Mouse (Mus musculus) midbrain, embryonic 13.5 days (tissue): Measurements from ENCODE around the gene Ahnak2. TPM values are rescaled to one million over a fixed set of nuclear protein-coding genes. Genes with fewer than 3 reads are reported as not detected.

Experiments used
- ATAC-seq: fragments of 200-750 bp; cut with Nextera tagmentation; 2 replicates; pipeline ENCODE4 v1.8.0; 2017; ENCODE audit warnings: mild to moderate bottlenecking, moderate TSS enrichment, moderate library complexity
- H3K27ac ChIP-seq: fragments of 300-500 bp; sonication (generic); 2 replicates; pipeline ENCODE4 v1.5.1; 2015; ENCODE audit warnings: inconsistent platforms, mild to moderate bottlenecking, moderate library complexity
- H3K27me3 ChIP-seq: fragments of 300-500 bp; sonication (generic); 2 replicates; pipeline ENCODE4 v1.6.1; 2015; ENCODE audit warnings: mild to moderate bottlenecking, inconsistent platforms
- H3K36me3 ChIP-seq: fragments of 300-500 bp; sonication (generic); 2 replicates; pipeline ENCODE4 v1.6.1; 2015; ENCODE audit warnings: mild to moderate bottlenecking, inconsistent platforms
- H3K4me1 ChIP-seq: fragments of 300-500 bp; sonication (generic); replicated peaks from 2 replicates; pipeline ENCODE4 v1.6.1; 2015; ENCODE audit warnings: inconsistent platforms
- H3K4me2 ChIP-seq: fragments of 300-500 bp; sonication (generic); replicated peaks from 2 replicates; pipeline ENCODE4 v1.6.1; 2015; ENCODE audit warnings: moderate library complexity, mild to moderate bottlenecking, inconsistent platforms
- H3K4me3 ChIP-seq: fragments of 300-500 bp; sonication (generic); replicated peaks from 2 replicates; pipeline ENCODE4 v1.5.1; 2015; ENCODE audit warnings: mild to moderate bottlenecking, inconsistent platforms
- H3K9ac ChIP-seq: fragments of 300-500 bp; sonication (generic); replicated peaks from 2 replicates; pipeline ENCODE4 v1.6.1; 2015; ENCODE audit warnings: mild to moderate bottlenecking, inconsistent platforms
- H3K9me3 ChIP-seq: fragments of 300-500 bp; sonication (generic); 2 replicates; pipeline ENCODE4 v1.6.1; 2016; ENCODE audit warnings: mild to moderate bottlenecking, inconsistent platforms
- WGBS: fragments of 180-500 bp; shearing (Covaris S2); methylation state at CpG from one replicate; pipeline ENCODE4 v1.1.7; 2015; 5-methylcytosine and 5-hydroxymethylcytosine counted together
- polyA plus RNA-seq: library from polyadenylated mRNA; unstranded; fragments of >200 nt; fragmentation: Nextera tagmentation; extraction: Ambion mirVana; gene quantifications from 2 replicates; pipeline ENCODE4 v1.2.1, GENCODE M21; 2015

The Ahnak2 gene
- polyA plus RNA-seq, 1 experiment from 2014 or later: 0.31 TPM

DNA sequence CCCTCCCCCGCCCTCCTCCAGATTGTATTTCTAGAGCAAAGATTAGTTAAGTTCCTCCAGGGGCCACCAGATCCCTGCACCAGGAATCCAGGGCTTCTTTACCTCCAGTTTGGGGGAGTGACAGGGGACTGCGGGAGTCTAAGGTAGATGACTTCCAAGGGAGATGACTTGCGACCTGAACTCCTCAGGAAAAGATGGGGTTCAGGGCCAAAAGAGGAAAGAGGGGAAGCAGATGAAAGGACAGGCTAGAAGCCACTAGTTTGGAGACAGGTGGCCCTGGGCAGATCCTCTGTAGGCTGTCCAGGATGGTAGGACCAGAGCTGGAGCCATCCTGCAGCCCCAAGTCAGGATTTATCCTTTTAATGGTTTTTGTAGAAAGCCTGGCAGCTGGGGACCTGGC lies 460 bp upstream of the Ahnak2 start:
- Histone ChIP-seq H3K4me2 (peak overlapping the region; percentile 100), H3K36me3 (no peaks in the 10 kb centered on the region), H3K9me3 (no peaks in the 10 kb centered on the region), H3K27me3 (peaks cover 56% of the 10 kb centered on the region), H3K27ac (no peak overlapping the region), H3K4me3 (no peak overlapping the region; the same call in 1 of the 2 replicates), H3K4me1 (peaks cover 10% of the 10 kb centered on the region), H3K9ac (no peak overlapping the region)
- no peak for ATAC-seq
- 30% methylated on average over 3 of the region's 3 CpGs for WGBS

DNA sequence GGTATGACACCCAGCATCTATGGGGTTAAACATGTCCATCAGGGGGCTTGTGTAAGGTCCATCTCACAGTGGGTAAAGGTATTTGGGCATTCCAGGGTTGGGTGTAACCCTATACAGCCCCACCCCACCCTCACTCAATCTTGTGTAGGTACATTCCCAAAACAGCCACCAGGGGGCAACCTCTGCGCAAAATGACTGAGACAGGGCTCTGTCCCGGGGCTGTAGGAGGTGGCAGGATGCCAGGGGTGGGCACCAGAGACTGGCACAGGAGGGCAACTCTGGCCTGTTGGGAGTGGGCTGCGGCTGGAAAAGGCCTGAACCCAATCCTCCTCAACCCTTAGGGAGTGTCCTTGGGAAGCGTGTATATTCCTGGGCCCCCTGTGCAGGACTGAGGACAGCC lies 2.0 kb downstream of the Ahnak2 start:
- Histone ChIP-seq H3K27ac (no peak overlapping the region), H3K4me3 (no peak overlapping the region), H3K9ac (no peak overlapping the region), H3K27me3 (peaks cover 46% of the 10 kb centered on the region), H3K4me2 (no peak overlapping the region), H3K36me3 (no peaks in the 10 kb centered on the region), H3K4me1 (peaks cover 12% of the 10 kb centered on the region), H3K9me3 (no peaks in the 10 kb centered on the region)
- WGBS: 13% methylated on average over 4 of the region's 4 CpGs
- peak; percentile 10; the same call in 1 of the 2 replicates for ATAC-seq

DNA sequence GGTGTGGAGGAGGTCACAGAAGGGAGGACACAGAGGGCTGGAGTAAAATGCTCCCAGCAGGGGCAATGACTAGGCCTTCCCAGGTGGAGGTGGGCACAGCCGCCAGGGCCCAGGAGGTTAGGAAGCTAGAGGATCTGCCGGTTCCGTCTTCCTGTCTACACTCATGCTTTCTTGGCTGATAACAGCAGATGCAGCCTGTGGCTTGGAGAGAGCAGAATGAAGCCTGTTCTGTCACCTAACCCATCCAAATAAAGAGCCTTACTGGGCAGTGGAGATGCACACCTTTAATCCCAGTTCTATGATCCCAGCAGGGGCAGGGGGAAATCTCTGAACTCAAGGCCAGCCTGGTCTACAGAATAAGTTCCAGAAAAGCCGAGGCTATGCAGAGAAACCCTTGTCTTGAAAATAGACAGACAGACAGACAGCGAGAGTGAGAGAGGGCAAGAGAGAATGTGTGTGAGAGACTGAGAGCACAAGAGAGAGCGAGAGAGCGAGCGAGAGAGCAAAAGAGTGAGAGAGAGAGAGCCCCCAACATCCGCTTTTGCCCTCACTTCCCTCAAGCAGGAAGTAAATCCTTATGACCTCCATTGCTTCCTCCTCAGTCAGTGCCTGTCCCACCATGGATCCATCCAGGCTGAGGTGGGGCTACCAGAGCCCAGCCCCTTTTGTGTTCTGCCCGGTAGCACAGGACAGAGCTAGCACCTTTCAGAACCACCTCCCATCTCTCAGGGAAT lies 3.1 kb downstream of the Ahnak2 start:
- Histone ChIP-seq H3K9ac (no peak overlapping the region), H3K27ac (no peak overlapping the region), H3K4me2 (no peak overlapping the region), H3K4me1 (peaks cover 14% of the 10 kb centered on the region), H3K27me3 (peaks cover 43% of the 10 kb centered on the region), H3K4me3 (no peak overlapping the region), H3K9me3 (no peaks in the 10 kb centered on the region), H3K36me3 (no peaks in the 10 kb centered on the region)
- WGBS: 84% methylated on average over 10 of the region's 10 CpGs
- ATAC-seq: no peak

DNA sequence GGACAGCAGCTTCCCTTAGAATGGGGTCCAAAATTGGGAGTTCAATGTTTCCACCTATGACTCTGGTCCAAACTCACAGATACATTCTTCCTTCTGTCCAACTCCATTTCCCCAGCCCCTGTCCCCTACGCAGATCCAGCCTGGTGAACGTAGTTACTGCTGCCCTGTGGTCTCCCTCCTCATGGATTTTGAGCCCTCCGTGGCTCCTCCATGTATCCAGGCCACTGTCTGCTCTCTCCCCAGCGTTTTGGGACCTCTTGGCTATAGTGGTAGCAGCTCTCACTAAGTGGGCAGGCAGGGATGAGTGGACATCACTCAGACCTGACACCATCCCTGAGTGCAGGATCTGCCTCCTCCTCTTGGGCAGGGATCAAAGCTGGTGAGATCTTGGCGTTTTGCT lies 3.7 kb downstream of the Ahnak2 start:
- Histone ChIP-seq H3K4me2 (no peak overlapping the region), H3K9me3 (no peaks in the 10 kb centered on the region), H3K36me3 (no peaks in the 10 kb centered on the region), H3K4me1 (peaks cover 19% of the 10 kb centered on the region), H3K27ac (no peak overlapping the region), H3K9ac (no peak overlapping the region), H3K4me3 (no peak overlapping the region), H3K27me3 (peaks cover 38% of the 10 kb centered on the region)
- no peak for ATAC-seq
- WGBS: 77% methylated on average over 5 of the region's 5 CpGs

GRCm38 (mm10) chr12:112798332-112798681 lies 4.2 kb downstream of the Ahnak2 start:
- no peak overlapping the region for H3K4me2 ChIP-seq
- H3K4me1 ChIP-seq: peaks cover 19% of the 10 kb centered on the region
- H3K27ac ChIP-seq: no peak overlapping the region
- ATAC-seq: no peak
- no peaks in the 10 kb centered on the region for H3K9me3 ChIP-seq
- peaks cover 34% of the 10 kb centered on the region for H3K27me3 ChIP-seq
- no peak overlapping the region for H3K9ac ChIP-seq
- no peak overlapping the region for H3K4me3 ChIP-seq
- 54% methylated on average over 5 of the region's 5 CpGs for WGBS
- H3K36me3 ChIP-seq: no peaks in the 10 kb centered on the region

DNA sequence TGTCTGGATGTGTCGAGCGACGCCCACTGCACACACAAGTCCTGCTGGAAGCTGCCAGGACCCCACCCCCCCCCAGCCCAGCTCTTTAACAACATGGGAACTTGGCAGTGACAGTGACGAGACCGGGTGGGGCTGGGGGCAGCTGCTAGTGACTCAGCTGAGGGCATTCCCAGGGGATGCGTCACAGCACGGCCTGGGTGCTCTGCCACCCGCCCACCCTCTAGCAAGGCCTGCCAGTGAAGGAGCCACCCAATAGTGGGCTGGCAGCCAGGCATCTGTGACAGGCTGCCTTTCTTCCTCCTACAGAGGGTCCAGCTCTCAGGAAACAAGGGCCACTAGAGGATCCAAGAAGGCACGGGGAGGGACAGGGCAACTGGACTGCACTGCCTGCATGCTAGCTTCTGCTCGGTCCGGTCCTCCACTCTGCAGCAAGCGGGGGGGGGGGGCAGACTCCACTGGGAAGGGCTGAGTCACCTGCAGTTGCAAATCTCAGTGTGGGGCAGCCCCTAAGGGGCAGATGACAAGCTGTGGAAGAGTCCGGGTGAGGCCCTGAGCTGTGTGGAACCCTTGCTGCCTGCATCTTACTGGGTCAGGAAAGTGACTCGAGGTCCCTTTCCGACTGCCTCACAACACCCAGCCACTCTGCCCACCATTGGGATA lies 4.7 kb downstream of the Ahnak2 start:
- 63% methylated on average over 15 of the region's 15 CpGs for WGBS
- H3K4me1 ChIP-seq: peaks cover 19% of the 10 kb centered on the region
- H3K27ac ChIP-seq: no peak overlapping the region
- no peaks in the 10 kb centered on the region for H3K9me3 ChIP-seq
- H3K4me3 ChIP-seq: no peak overlapping the region
- no peaks in the 10 kb centered on the region for H3K36me3 ChIP-seq
- no peak overlapping the region for H3K9ac ChIP-seq
- H3K4me2 ChIP-seq: no peak overlapping the region
- peaks cover 31% of the 10 kb centered on the region for H3K27me3 ChIP-seq
- ATAC-seq: no peak

- no peaks in the 10 kb centered on the region for H3K9me3 ChIP-seq
- no peaks in the 10 kb centered on the region for H3K36me3 ChIP-seq
- no peak overlapping the region for H3K9ac ChIP-seq
- no peak overlapping the region for H3K4me2 ChIP-seq
- peaks cover 13% of the 10 kb centered on the region for H3K4me1 ChIP-seq
- no peak overlapping the region for H3K4me3 ChIP-seq
- ATAC-seq: no peak
- no peak overlapping the region for H3K27ac ChIP-seq
- H3K27me3 ChIP-seq: peaks cover 21% of the 10 kb centered on the region
- WGBS: 58% methylated on average over 16 of the region's 17 CpGs
Observed at GRCm38 (mm10) chr12:112796551-112797510, 5.6 kb downstream of the Ahnak2 start.

- Histone ChIP-seq H3K36me3 (no peaks in the 10 kb centered on the region), H3K9ac (no peak overlapping the region), H3K4me2 (no peak overlapping the region), H3K9me3 (no peaks in the 10 kb centered on the region), H3K4me3 (no peak overlapping the region), H3K27me3 (peaks cover 9% of the 10 kb centered on the region), H3K4me1 (peaks cover 9% of the 10 kb centered on the region), H3K27ac (no peak overlapping the region)
- WGBS: 77% methylated on average over 18 of the region's 18 CpGs
- ATAC-seq: no peak
Observed at GRCm38 (mm10) chr12:112795466-112796104, 6.9 kb downstream of the Ahnak2 start.

- H3K9ac ChIP-seq: no peak overlapping the region
Observed at GRCm38 (mm10) chr12:112794998-112795397, 7.5 kb downstream of the Ahnak2 start.

GRCm38 (mm10) chr12:112794356-112794816 lies 8.1 kb downstream of the Ahnak2 start:
- no peak overlapping the region for H3K27ac ChIP-seq
- no peak overlapping the region for H3K4me3 ChIP-seq
- H3K9me3 ChIP-seq: no peaks in the 10 kb centered on the region
- H3K4me1 ChIP-seq: peaks cover 9% of the 10 kb centered on the region
- no peaks in the 10 kb centered on the region for H3K27me3 ChIP-seq
- H3K4me2 ChIP-seq: no peak overlapping the region
- ATAC-seq: no peak
- H3K9ac ChIP-seq: no peak overlapping the region
- 28% methylated on average over 7 of the region's 7 CpGs for WGBS
- no peaks in the 10 kb centered on the region for H3K36me3 ChIP-seq

More at GRCm38 (mm10) chr12:112794998-112795397, 7.5 kb downstream of the Ahnak2 start:
- Histone ChIP-seq H3K4me3 (no peak overlapping the region), H3K36me3 (no peaks in the 10 kb centered on the region), H3K27ac (no peak overlapping the region), H3K4me2 (no peak overlapping the region), H3K4me1 (peaks cover 9% of the 10 kb centered on the region), H3K27me3 (0 out of 2 replicates have a peak, but pooled peaks cover 4% of the 10 kb centered on the region), H3K9me3 (no peaks in the 10 kb centered on the region)
- WGBS: 95% methylated on average over 5 of the region's 5 CpGs
- no peak for ATAC-seq

- WGBS: 74% methylated on average over 13 of the region's 13 CpGs
- no peak overlapping the region for H3K9ac ChIP-seq
- peaks cover 9% of the 10 kb centered on the region for H3K4me1 ChIP-seq
- no peaks in the 10 kb centered on the region for H3K27me3 ChIP-seq
- no peak overlapping the region for H3K4me3 ChIP-seq
- H3K27ac ChIP-seq: no peak overlapping the region
- H3K4me2 ChIP-seq: no peak overlapping the region
- no peak for ATAC-seq
- H3K36me3 ChIP-seq: no peaks in the 10 kb centered on the region
- H3K9me3 ChIP-seq: no peaks in the 10 kb centered on the region
Observed at GRCm38 (mm10) chr12:112793601-112794355, 8.7 kb downstream of the Ahnak2 start.
